Mouse (Mus musculus) heart, embryonic 12.5 days (tissue): Measurements from ENCODE around the gene Tac4. TPM values are rescaled to one million over a fixed set of nuclear protein-coding genes. Genes with fewer than 3 reads are reported as not detected.

Source experiments
- ATAC-seq: fragments of 200-750 bp; cut with Nextera tagmentation; 2 replicates; pipeline ENCODE4 v1.8.0; 2017; ENCODE audit warnings: moderate TSS enrichment, moderate library complexity; ENCODE audit not compliant: insufficient number of reproducible peaks, low FRiP score
- H3K27ac ChIP-seq: fragments of 300-500 bp; sonication (generic); 2 replicates; pipeline ENCODE4 v1.5.1; 2016; ENCODE audit warnings: mild to moderate bottlenecking, moderate library complexity; ENCODE audit not compliant: poor library complexity, severe bottlenecking
- H3K27me3 ChIP-seq: fragments of 300-500 bp; sonication (generic); replicated peaks from 2 replicates; pipeline ENCODE4 v1.6.1; 2016; ENCODE audit warnings: mild to moderate bottlenecking, moderate library complexity
- H3K36me3 ChIP-seq: fragments of 300-500 bp; sonication (generic); 2 replicates; pipeline ENCODE4 v1.6.1; 2016; ENCODE audit warnings: mild to moderate bottlenecking, moderate library complexity
- H3K4me1 ChIP-seq: fragments of 300-500 bp; sonication (generic); replicated peaks from 2 replicates; pipeline ENCODE4 v1.6.1; 2016; ENCODE audit warnings: mild to moderate bottlenecking
- H3K4me2 ChIP-seq: fragments of 300-500 bp; sonication (generic); 2 replicates; pipeline ENCODE4 v1.6.1; 2016; ENCODE audit warnings: mild to moderate bottlenecking, moderate library complexity
- H3K4me3 ChIP-seq: fragments of 300-500 bp; sonication (generic); 2 replicates; pipeline ENCODE4 v1.5.1; 2016; ENCODE audit warnings: mild to moderate bottlenecking
- H3K9ac ChIP-seq: fragments of 300-500 bp; sonication (generic); 2 replicates; pipeline ENCODE4 v1.6.1; 2016; ENCODE audit warnings: mild to moderate bottlenecking, moderate library complexity
- H3K9me3 ChIP-seq: fragments of 300-500 bp; sonication (generic); replicated peaks from 2 replicates; pipeline ENCODE4 v1.6.1; 2016; ENCODE audit warnings: mild to moderate bottlenecking, moderate library complexity
- WGBS: fragments of 180-500 bp; shearing (Covaris S2); methylation state at CpG from one replicate; pipeline ENCODE4 v1.1.7; 2016; 5-methylcytosine and 5-hydroxymethylcytosine counted together
- polyA plus RNA-seq: library from polyadenylated mRNA; unstranded; fragments of >200 nt; fragmentation: Nextera tagmentation; extraction: Ambion mirVana; gene quantifications from 2 replicates; pipeline ENCODE4 v1.2.1, GENCODE M21; 2016

Tac4 gene
- polyA plus RNA-seq, 1 experiment from 2014 or later: not detected

GRCm38 (mm10) chr11:95259088-95259849 lies 2.1 kb upstream of the Tac4 start:
- H3K4me2 ChIP-seq: peak overlapping the region; percentile 89
- peak; percentile 77 for ATAC-seq
- H3K4me1 ChIP-seq: peaks cover 17% of the 10 kb centered on the region
- no peaks in the 10 kb centered on the region for H3K9me3 ChIP-seq
- H3K9ac ChIP-seq: peak overlapping the region; percentile 78
- under 1% methylated on average over 73 of the region's 73 CpGs for WGBS
- no peaks in the 10 kb centered on the region for H3K36me3 ChIP-seq
- 0 out of 2 replicates have a peak, but pooled peaks cover 14% of the 10 kb centered on the region for H3K27me3 ChIP-seq
- peak overlapping the region; percentile 63 for H3K27ac ChIP-seq
- peak overlapping the region; percentile 57 for H3K4me3 ChIP-seq

- Histone ChIP-seq H3K27ac (no peak overlapping the region), H3K9ac (no peak overlapping the region), H3K4me1 (peaks cover 17% of the 10 kb centered on the region), H3K9me3 (no peaks in the 10 kb centered on the region), H3K36me3 (peaks cover 16% of the 10 kb centered on the region; the same call in 1 of the 2 replicates), H3K27me3 (no peaks in the 10 kb centered on the region), H3K4me2 (no peak overlapping the region), H3K4me3 (no peak overlapping the region)
- no peak for ATAC-seq
- 22% methylated on average over 11 of the region's 11 CpGs for WGBS
Observed at GRCm38 (mm10) chr11:95263816-95264454, 2.6 kb downstream of the Tac4 start.

- no peak overlapping the region for H3K4me2 ChIP-seq
- H3K36me3 ChIP-seq: peaks cover 22% of the 10 kb centered on the region; the same call in 1 of the 2 replicates
- no peak for ATAC-seq
- no peaks in the 10 kb centered on the region for H3K9me3 ChIP-seq
- no peak overlapping the region for H3K4me3 ChIP-seq
- H3K27ac ChIP-seq: no peak overlapping the region
- no peak overlapping the region for H3K9ac ChIP-seq
- WGBS: 72% methylated on average over 4 of the region's 4 CpGs
- H3K4me1 ChIP-seq: peaks cover 17% of the 10 kb centered on the region
- no peaks in the 10 kb centered on the region for H3K27me3 ChIP-seq
Observed at GRCm38 (mm10) chr11:95264455-95265013, 3.2 kb downstream of the Tac4 start.

GRCm38 (mm10) chr11:95266540-95267245 lies 5.4 kb downstream of the Tac4 start:
- WGBS: 47% methylated on average over 6 of the region's 6 CpGs
- Histone ChIP-seq H3K27ac (no peak overlapping the region), H3K36me3 (peaks cover 44% of the 10 kb centered on the region), H3K4me3 (no peak overlapping the region), H3K4me1 (peaks cover 17% of the 10 kb centered on the region), H3K9ac (no peak overlapping the region), H3K27me3 (no peaks in the 10 kb centered on the region), H3K4me2 (no peak overlapping the region), H3K9me3 (no peaks in the 10 kb centered on the region)
- no peak for ATAC-seq

GRCm38 (mm10) chr11:95273661-95274060 lies 12.3 kb downstream of the Tac4 start:
- Histone ChIP-seq H3K9ac (no peak overlapping the region), H3K4me3 (no peak overlapping the region), H3K9me3 (no peaks in the 10 kb centered on the region), H3K4me2 (no peak overlapping the region), H3K4me1 (peaks cover 10% of the 10 kb centered on the region), H3K36me3 (peaks cover 98% of the 10 kb centered on the region), H3K27me3 (no peaks in the 10 kb centered on the region), H3K27ac (no peak overlapping the region)
- no peak for ATAC-seq
- WGBS: 78% methylated on average over 5 of the region's 5 CpGs

GRCm38 (mm10) chr11:95274613-95275012 lies 13.3 kb downstream of the Tac4 start:
- no peak overlapping the region for H3K4me2 ChIP-seq
- no peak overlapping the region for H3K4me3 ChIP-seq
- WGBS: 45% methylated on average over 3 of the region's 3 CpGs

GRCm38 (mm10) chr11:95276056-95276455 lies 14.7 kb downstream of the Tac4 start:
- WGBS: 78% methylated on average over 6 of the region's 6 CpGs
- Histone ChIP-seq H3K9me3 (no peaks in the 10 kb centered on the region), H3K27ac (no peak overlapping the region), H3K36me3 (peaks cover 97% of the 10 kb centered on the region), H3K27me3 (no peaks in the 10 kb centered on the region), H3K9ac (no peak overlapping the region), H3K4me3 (no peak overlapping the region), H3K4me1 (peaks cover 10% of the 10 kb centered on the region), H3K4me2 (no peak overlapping the region)
- no peak for ATAC-seq

More at GRCm38 (mm10) chr11:95274613-95275012, 13.3 kb downstream of the Tac4 start:
- peak overlapping the region; percentile 11; the same call in 1 of the 2 replicates for H3K27ac ChIP-seq
- H3K36me3 ChIP-seq: peaks cover 98% of the 10 kb centered on the region
- H3K9me3 ChIP-seq: no peaks in the 10 kb centered on the region
- peaks cover 10% of the 10 kb centered on the region for H3K4me1 ChIP-seq
- no peak overlapping the region; the same call in 1 of the 2 replicates for H3K9ac ChIP-seq
- ATAC-seq: no peak
- no peaks in the 10 kb centered on the region for H3K27me3 ChIP-seq

- Histone ChIP-seq H3K9ac (no peak overlapping the region), H3K4me2 (no peak overlapping the region), H3K4me3 (no peak overlapping the region), H3K4me1 (peaks cover 10% of the 10 kb centered on the region; the same call in 1 of the 2 replicates), H3K27ac (no peak overlapping the region), H3K36me3 (peaks cover 94% of the 10 kb centered on the region), H3K9me3 (no peaks in the 10 kb centered on the region), H3K27me3 (no peaks in the 10 kb centered on the region)
- WGBS: 90% methylated on average over 4 of the region's 4 CpGs
- ATAC-seq: no peak
Observed at GRCm38 (mm10) chr11:95279061-95279659, 17.8 kb downstream of the Tac4 start.

GRCm38 (mm10) chr11:95282331-95282730 lies 21.0 kb downstream of the Tac4 start:
- ATAC-seq: no peak
- Histone ChIP-seq H3K36me3 (peaks cover 94% of the 10 kb centered on the region), H3K4me3 (no peak overlapping the region), H3K27ac (no peak overlapping the region), H3K9ac (no peak overlapping the region), H3K4me1 (no peaks in the 10 kb centered on the region), H3K4me2 (no peak overlapping the region), H3K9me3 (no peaks in the 10 kb centered on the region), H3K27me3 (no peaks in the 10 kb centered on the region)
- 97% methylated on average over 5 of the region's 5 CpGs for WGBS

- 75% methylated on average over 4 of the region's 4 CpGs for WGBS
- Histone ChIP-seq H3K4me2 (no peak overlapping the region), H3K36me3 (peaks cover 85% of the 10 kb centered on the region), H3K9ac (no peak overlapping the region), H3K27ac (no peak overlapping the region), H3K9me3 (no peaks in the 10 kb centered on the region), H3K27me3 (no peaks in the 10 kb centered on the region), H3K4me1 (no peaks in the 10 kb centered on the region), H3K4me3 (no peak overlapping the region)
- ATAC-seq: no peak
Observed at GRCm38 (mm10) chr11:95291998-95292397, 30.7 kb downstream of the Tac4 start.
